Mouse (Mus musculus): ENCODE results near the gene Phf12.

The Phf12 gene

DNA sequence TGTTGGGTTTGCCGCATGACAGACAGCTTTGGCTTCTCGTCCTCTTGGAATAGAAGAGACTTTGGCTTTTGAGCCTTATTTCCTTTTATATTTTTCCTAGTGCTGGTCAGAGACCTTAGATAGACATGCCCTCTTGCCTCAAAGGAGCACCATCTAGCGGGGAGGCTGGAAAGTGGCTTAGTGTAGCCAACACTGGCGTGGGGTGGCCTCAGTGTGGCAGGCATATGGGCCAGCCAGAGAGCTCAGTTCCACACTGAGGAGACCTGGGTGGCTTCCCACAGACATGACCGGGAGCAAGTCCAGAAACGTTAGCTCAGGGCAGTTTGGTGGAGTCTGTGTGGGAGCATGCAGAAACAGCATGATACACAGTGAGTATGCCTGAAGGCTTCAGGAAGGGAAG lies 11.8 kb upstream of the Phf12 start:
- no peak for DNase-seq (ENCODE audit: low spot score in 2 of 2)

GRCm38 (mm10) chr11:77973520-77973919 lies 9.0 kb upstream of the Phf12 start:
- DNase-seq (ENCODE audit: low spot score in 2 of 2): no peak

GRCm38 (mm10) chr11:77974325-77974724 lies 8.2 kb upstream of the Phf12 start:
- DNase-seq (ENCODE audit: low spot score in 2 of 2): no peak

- DNase-seq (ENCODE audit: low spot score in 2 of 2): no peak
These were observed 6.7 kb upstream of the Phf12 start for GRCm38 (mm10) chr11:77975873-77976272.

GRCm38 (mm10) chr11:77978161-77978560 lies 4.4 kb upstream of the Phf12 start:
- DNase-seq (ENCODE audit: low spot score in 2 of 2): no peak

DNA sequence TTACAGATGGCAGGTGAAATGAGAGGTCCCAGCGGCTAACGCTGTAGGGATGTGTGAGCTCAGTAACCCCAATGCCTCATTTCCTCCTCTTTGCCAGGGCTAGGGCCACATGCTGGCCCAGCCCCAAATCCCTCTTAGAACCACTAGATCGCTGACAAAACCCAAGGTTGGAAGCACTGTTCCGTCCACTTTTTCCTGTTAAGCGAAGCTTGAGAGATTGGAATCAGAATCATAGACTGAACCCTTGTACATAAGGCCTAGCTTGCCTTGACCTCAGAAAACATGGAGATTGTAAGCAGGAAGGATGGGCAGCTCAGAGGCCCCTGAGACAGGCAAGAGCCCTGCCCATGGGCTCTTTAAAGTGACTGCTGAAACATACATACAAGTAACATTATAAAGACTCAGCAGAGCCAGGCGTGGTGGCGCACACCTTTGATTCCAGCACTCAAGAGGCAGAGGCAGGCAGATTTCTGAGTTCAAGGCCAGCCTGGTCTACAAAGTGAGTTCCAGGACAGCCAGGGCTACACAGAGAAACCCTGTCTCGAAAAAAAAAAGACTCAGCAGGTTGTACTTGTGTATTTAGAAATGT lies 3.2 kb upstream of the Phf12 start:
- DNase-seq (ENCODE audit: low spot score in 2 of 2): no peak

DNA sequence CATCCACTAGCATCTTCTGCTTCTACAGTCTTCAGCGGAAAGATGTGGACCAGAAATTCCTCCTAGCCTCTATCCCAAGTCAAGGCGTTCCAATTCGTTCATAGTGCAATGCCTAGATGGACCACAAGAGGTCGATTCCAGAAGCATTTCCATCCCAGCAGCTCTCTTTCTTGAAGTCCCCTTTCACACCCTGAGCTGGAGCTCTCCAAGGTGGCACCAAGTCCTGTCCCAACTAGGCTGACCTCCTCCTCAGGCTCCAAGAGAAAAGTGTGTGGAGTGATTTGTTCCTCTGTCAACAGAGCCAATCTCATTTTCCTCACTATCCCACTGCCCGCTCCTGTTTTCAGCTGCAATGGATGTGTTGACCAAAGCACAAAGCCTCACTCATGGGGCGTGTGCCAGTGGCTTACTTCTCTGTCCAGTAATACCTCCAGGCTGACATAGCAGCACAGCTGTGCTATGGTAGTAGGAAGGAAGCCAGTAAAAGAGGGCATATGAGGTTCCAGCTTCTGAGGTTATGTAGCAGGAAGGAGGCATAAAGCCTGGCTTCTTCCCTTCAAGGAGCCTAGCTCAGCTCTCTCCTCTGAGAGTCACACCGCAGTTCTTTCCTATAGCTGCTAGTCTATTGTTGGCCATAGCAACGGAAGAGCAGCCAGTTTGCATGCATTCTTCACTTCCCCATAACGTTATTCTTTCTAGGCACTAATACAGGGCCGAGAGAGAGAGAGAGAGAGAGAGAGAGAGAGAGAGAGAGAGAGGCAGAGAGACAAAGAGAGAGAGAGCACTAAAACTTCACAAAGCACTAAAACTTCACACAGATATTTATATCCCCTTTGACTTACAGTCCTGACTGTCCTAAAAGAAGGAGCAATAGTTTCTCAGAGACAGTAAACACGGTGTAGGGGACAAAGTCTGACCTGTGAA lies 2.0 kb upstream of the Phf12 start:
- peak; percentile 46 to 53 for DNase-seq (ENCODE audit: low spot score in 2 of 2)

- DNase-seq (ENCODE audit: low spot score in 2 of 2): peak; percentile 98
These were observed 729 bp upstream of the Phf12 start for GRCm38 (mm10) chr11:77981609-77982440.

- peak; percentile 49 to 59 for DNase-seq (ENCODE audit: low spot score in 2 of 2)
These were observed 810 bp downstream of the Phf12 start for GRCm38 (mm10) chr11:77983191-77983936.

DNA sequence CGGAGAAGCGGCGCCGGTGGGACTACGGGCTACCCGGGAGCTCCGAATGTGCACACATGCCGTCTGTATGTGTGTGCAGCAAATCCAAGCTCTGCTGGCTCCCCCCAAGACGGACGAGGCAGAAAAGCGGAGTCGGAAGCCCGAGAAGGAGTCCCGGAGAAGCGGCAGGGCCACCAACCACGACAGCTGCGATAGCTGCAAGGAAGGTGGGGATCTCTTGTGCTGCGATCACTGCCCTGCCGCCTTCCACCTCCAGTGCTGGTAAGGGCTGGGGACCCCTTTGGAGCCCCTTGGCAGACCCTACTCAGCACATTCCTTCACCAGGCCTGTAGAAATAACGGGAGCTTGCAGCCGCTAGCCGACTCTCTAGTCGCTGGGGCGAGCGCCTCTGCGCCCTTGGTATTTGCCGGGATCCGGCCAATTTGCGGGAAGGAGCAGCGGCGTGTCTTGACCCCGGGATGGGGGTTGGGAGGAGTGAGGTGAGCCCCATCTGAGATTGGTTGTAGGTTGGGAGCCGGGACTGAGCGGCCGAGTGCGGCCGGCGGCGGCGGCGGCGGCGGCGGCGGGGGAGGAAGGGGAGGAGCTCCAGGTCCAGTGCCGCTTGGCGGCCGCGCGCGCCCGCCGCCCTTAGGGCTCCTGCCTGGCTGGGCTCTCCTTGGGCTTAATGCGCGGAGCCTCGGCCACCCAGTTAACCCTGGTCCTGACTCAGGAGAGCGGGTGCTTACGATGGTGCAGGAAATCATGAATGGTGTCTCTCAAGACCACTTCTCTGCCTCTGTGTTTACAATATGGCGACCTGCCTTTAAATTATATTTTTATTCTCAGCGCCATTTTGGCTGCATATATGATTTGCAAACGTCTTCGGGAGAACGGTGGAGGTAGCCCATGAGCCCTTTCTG lies 1.6 kb downstream of the Phf12 start:
- DNase-seq (ENCODE audit: low spot score in 2 of 2): peak; percentile 62 to 64

- peak; percentile 49 to 52 for DNase-seq (ENCODE audit: low spot score in 2 of 2)
These were observed 2.3 kb downstream of the Phf12 start for GRCm38 (mm10) chr11:77984836-77985231.

DNA sequence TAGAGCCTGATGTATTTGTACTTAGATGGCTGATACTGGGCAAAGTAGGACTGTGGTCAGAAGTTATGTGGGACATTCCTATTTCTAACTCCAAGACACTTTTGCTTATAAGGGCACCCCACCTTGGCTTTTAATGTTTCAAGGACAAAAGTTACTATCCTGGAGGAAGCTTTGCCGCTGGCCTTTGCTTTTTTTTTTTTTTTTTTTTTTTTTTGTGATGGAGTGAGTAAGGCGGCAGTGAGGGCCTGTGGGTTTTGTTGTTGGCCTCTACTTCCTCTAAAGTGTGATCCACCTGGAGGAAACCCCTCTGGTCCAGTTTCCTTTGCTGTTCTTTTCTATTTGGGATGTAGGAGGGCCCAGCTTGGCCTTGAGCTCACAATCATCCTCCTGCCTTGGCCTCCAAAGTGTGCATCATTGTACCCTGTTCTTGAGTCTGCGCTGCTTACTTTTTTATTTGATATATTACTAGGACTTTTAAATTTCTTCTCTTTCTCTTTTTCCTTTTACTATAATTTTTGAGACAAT lies 3.0 kb downstream of the Phf12 start:
- DNase-seq (ENCODE audit: low spot score in 2 of 2): no peak

- peak in 1 of 2 experiments; percentile 32 for DNase-seq (ENCODE audit: low spot score in 2 of 2)
These were observed 6.6 kb downstream of the Phf12 start for GRCm38 (mm10) chr11:77989071-77989690.

DNA sequence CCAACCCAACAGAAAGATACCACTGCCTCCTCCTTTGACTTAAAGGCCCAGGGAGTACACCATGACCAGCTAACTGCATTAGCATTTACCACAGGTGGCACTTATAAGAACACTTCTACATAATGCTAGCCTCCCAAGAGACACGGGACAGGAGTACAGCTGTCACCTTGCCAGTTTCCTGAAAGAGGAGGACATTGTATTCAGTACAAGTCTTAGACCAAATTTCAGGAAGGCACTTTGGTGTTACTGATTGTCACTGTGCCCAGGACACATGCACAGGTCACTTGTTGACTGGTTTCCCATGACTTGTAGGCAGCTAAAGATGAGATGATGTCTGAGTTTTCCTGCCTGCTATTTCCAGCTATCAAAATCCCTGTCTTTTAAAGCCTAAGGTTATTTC lies 13.0 kb downstream of the Phf12 start:
- DNase-seq (ENCODE audit: low spot score in 2 of 2): peak; percentile 22 to 34

- DNase-seq (ENCODE audit: low spot score in 2 of 2): peak in 1 of 2 experiments; percentile 61
These were observed 23.9 kb downstream of the Phf12 start for GRCm38 (mm10) chr11:78006446-78006845.

GRCm38 (mm10) chr11:78019676-78020075 lies 37.1 kb downstream of the Phf12 start:
- peak in 1 of 2 experiments; percentile 67 for DNase-seq (ENCODE audit: low spot score in 2 of 2)

- no peak for DNase-seq (ENCODE audit: low spot score in 2 of 2)
These were observed 41.1 kb downstream of the Phf12 start for GRCm38 (mm10) chr11:78023607-78024006.

DNA sequence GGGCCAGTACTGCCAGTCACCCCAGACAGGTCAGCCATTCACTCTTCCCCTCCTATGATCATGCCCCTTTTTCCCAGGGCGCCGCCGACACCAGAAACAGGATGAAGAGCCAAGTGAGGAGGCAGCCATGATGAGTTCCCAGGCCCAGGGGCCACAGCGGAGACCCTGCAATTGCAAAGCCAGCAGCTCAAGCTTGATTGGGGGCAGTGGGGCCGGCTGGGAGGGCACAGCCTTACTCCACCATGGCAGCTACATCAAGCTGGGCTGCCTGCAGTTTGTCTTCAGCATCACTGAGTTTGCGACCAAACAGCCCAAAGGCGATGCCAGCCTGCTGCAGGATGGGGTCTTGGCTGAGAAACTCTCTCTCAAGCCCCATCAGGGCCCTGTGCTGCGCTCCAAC lies 46.7 kb downstream of the Phf12 start:
- no peak for DNase-seq (ENCODE audit: low spot score in 2 of 2)

DNA sequence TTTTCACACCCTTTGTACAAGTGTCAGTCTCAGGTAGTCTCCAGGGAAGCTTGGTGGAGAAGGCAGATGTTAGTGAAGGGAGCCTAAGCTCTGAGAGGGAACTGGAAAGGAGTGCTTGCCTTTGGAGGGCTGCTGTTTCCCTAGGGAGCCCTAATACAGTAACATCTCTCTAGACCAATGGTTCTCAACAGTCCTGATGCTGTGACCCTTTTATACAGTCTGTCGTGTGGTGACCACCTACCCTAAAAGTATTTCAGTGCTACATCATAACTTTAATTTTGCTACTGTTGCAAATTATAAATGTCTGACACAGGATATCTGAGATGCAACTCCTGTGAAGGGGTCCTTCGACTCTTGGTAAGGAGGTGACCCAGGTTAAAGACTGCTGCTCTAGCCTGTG lies 48.0 kb downstream of the Phf12 start:
- no peak for DNase-seq (ENCODE audit: low spot score in 2 of 2)

GRCm38 (mm10) chr11:78031389-78031788 lies 48.8 kb downstream of the Phf12 start:
- DNase-seq (ENCODE audit: low spot score in 2 of 2): no peak
